Mouse (Mus musculus): Measurements from ENCODE around the gene Gm45234.

DNA sequence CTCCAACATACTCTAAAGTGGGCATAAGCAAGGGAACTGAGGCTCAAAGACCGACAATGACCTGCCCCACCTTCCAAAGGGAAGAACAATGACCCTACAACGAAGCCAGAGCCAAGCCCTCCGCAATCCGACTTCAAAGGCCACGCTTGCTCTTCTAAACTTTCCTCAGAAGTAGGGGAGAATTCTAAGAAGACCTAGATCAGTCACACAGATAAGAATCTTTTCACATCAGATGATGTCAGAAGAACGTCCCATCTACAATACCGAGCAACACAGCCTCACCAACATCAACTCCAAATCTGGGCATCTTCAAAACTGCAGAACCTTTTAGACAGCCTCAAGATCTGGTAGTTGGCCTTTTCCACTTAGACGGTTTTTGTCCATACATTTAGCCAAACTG lies 5.4 kb downstream of the Gm45234 start:
- TF ChIP-seq USF1 (IDR thresholded peaks at IDR 0.05; ENCODE audit: low read depth), result no peak
- TF ChIP-seq POLR2A (IDR thresholded peaks at IDR 0.05; ENCODE audit: insufficient read length, low read depth), result no peak
- no peak for TF ChIP-seq TCF12 (IDR thresholded peaks at IDR 0.05; ENCODE audit: insufficient read depth, poor library complexity, severe bottlenecking)
- TF ChIP-seq MAX (IDR thresholded peaks at IDR 0.05; ENCODE audit: low read depth), result no peak
- no peak for TF ChIP-seq MYOG (IDR thresholded peaks at IDR 0.05; ENCODE audit: control insufficient read depth in 1 of 3, insufficient read depth in 1 of 3, insufficient read length in 2 of 3, low read depth in 2 of 3)
- TF ChIP-seq REST (IDR thresholded peaks at IDR 0.05; ENCODE audit: insufficient read depth, insufficient read length), result no peak
- no peak for TF ChIP-seq POLR2AphosphoS2 (IDR thresholded peaks at IDR 0.05; ENCODE audit: insufficient read length, low read depth)
- no peak for TF ChIP-seq E2F4 (IDR thresholded peaks at IDR 0.05; ENCODE audit: insufficient read depth)
- TF ChIP-seq TCF3 (IDR thresholded peaks at IDR 0.05; ENCODE audit: insufficient read length, low read depth), result no peak
- TF ChIP-seq SRF (IDR thresholded peaks at IDR 0.05; ENCODE audit: control insufficient read depth, insufficient read length, low read depth), result no peak
- TF ChIP-seq CEBPB (IDR thresholded peaks at IDR 0.05; ENCODE audit: insufficient read depth, poor library complexity, severe bottlenecking), result no peak
- TF ChIP-seq MYOD1 (IDR thresholded peaks at IDR 0.05; ENCODE audit: control insufficient read depth in 1 of 3, insufficient read length in 2 of 3, low read depth in 2 of 3), result no peak

All from myocyte (in vitro differentiated cells).